Mouse (Mus musculus): Measurements from ENCODE around the gene Oasl2.
"Not testable (repeated sequence)": the region's sequence is repeated elsewhere in the genome, so short reads cannot be mapped to it uniquely, and the experiment has no call there.

Gene Oasl2

DNA sequence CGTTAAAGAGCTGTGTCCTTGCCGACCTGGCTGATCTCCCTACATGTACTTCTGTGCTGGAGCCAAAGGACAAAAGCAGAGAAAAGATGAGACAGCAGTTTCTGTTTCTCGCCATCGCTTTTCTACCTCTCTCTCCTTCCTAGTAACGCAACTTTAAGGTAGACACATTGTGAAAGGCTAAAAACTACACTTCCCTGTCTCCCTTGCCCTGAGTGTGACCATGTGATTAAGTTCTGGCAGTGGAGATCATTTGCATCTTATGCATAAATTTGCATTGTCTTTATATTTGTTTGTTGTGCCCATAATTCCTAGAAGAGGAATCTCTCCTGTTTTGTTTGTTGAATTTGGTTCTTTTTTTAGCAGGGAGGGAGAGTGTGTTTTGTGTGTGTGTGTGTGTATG is 19.1 kb downstream of the Oasl2 start:
- DNase-seq (ENCODE audit: low spot score), result no peak

DNA sequence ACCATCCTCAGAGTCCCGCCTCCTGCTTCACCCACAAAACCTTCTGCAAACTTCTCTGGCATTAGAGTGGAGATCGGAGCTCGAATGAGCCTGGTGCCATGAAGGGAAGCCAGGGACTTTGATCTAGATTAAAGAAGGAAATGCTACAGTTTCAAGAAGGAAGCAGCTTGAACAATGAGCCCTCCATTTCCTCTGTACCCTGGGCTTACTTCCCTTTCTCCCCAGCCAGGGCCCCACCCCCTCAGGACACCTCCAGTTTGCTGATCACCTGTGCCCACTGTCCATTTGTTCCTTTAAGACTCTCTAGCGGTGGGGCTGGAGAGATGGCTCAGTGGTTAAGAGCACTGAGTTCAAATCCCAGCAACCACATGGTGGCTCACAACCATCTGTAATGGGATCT is 20.0 kb downstream of the Oasl2 start:
- DNase-seq (ENCODE audit: low spot score), result no peak

DNA sequence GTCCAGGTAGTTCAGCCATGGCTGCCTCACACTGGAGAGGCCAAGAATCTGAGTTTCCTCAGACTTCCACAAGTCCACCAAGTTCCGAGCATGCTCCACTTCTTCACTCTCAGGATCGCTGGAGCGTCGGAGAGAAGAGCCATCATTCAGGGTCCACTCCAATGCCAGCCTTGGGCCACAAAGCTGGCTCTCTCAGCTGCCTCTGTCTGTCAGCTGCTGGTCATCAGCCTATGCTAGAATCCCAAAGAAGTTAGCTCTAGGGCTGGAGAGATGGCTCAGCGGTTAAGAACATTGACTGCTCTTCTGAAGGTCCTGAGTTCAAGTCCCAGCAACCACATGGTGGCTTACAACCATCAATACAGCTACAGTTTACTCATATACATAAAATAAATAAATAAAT is 20.6 kb downstream of the Oasl2 start:
- not testable (repeated sequence) for DNase-seq (ENCODE audit: low spot score)

DNA sequence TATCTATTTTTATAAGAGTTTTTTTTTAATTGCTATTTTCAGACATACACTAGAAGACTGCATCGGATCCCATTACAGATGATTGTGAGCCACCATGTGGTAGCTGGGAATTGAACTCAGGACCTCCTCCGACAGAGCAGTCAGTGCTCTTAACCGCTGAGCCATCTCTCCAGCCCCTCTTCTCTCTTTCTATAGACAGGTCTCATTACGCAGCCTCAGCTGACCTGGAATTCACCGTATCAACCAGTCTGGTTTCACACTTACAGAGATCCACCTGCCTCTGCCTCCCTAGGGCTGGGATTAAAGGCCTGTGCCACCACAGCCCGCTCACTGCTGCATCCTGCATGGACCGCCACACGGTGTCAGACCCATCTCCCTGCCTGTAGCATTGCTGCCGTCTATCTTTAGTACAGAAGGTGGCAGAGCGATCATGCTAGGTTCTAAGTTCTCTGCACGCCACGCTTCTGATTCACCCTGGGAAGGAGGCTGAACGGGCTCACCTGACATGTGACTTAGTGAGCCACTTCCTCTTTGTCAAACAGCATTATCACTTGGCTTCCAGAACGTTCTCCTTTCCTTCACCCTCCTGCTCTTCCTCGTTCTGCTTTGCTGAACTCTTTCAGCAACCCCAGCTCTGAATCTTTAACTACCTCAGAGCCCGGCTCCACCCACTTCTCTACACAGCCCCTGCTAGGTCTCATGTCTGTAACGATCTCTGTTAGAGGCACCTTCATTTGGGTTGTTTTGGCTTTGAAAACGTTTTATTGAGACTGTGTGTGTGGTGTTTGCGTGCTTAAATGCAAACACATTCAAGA is 25.0 kb downstream of the Oasl2 start:
- no peak for DNase-seq (ENCODE audit: low spot score)

DNA sequence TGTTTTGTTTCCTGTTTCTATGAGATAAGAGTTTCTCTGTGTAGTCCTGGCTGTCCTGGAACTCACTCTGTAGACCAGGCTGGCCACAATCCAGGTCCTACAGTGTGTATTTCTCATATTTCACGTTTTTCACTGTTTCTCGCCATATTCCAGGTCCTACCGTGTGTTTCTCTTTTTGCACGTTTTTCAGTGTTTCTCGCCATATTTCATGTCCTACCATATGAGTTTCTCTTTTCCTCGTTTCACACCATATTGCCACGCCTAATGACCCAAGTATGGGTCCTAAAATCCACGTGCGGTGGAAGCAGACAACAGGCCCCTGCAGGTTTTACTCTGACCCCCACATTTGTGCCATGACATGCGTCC is 25.6 kb downstream of the Oasl2 start:
- peak; percentile 30 for DNase-seq (ENCODE audit: low spot score)

DNA sequence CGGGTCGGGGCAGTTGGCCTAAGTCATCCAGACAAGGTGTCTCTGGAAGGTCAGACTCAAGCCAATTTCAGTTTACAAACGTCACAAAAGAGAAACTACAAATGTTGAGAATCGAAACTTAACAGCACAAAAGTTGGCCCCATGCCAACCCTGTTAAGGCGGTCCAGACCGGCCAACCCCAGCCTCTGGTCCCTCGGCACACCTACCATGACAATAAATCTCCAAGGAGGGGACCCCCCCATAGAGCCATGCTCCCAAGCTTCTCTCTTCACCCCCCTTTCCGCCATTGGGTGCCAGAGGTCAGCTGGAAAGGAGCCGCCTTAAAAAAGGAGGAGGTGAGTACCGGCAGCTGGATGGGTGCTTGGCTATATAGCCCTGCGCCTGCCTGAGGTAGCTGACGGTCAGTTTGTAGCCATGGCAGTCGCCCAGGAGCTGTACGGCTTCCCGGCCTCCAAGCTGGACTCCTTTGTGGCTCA is 26.3 kb downstream of the Oasl2 start, which contains the start of gene Oasl1:
Oasl1 (plus strand) TSS at position 243 of the 476 bp plus-strand sequence.
- peak; percentile 9 for DNase-seq (ENCODE audit: low spot score)

DNA sequence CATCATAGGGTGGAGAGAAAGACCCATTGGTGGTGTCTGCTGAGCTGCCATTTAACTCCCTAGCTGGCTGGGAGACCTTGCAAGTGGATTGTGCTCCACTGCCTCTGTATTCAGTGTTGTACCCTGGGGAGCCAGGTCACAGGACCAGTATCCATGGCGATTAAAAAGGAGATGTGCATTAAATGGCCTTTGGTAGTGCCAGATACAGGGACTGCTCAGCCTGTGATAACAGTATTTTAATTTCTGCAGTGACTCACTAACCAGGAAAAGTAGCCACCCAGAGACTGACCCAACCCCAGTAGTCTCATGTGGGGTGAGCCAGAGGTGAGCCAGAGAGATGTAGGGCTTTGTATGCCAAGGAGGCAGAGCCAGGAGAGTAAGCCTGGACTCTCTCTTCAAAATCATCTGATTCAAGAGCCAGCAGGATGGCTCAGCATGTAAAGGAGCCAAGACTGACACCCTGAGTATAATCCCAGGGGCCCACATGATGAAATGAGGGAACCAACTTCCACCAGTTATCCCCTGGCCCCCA is 29.5 kb downstream of the Oasl2 start:
- DNase-seq (ENCODE audit: low spot score), result no peak

DNA sequence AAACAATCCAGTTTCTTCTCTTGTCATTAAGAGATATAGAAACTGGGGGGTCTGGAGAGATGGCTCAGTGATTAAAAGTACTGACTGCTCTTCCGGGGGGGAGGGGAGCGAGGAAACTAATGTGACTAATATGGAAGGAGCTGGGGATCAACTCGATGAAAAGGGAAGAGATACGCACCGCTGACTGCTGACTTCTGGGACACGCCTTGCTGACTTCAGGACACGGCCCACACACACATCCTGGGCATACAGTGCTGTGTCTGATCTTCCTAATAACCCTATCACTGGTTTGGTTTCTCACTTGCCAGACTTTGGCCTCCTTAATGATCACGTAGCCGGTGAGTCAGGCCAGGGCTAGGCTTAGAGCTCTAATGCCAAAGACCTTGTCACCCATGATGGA is 30.0 kb downstream of the Oasl2 start:
- no peak for DNase-seq (ENCODE audit: low spot score)

DNA sequence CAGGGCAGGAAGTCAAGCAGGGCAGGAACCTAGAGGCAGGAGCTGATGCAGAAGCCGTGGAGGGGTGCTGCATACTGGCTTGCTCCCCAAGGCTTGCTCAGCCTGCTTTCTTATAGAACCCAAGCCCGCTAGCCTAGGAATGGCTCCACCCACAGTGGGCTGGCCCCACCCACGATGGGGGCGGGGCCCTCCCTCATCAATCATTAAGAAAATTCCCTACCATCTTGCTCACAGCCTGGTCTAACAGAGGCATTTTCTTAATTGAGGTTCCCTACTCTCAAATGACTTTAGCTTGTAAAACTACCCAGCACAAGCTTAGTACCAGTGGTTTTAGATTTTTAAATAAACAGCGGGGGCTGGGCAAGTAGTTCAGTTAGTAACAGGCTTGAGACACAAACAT is 34.9 kb downstream of the Oasl2 start:
- no peak for DNase-seq (ENCODE audit: low spot score)

GRCm38 (mm10) chr5:114933206-114933605 is 36.5 kb downstream of the Oasl2 start:
- no peak for DNase-seq (ENCODE audit: low spot score)

GRCm38 (mm10) chr5:114935838-114936237 is 39.1 kb downstream of the Oasl2 start:
- DNase-seq (ENCODE audit: low spot score), result no peak

GRCm38 (mm10) chr5:114941138-114941537 is 44.4 kb downstream of the Oasl2 start:
- DNase-seq (ENCODE audit: low spot score), result not testable (repeated sequence)

DNA sequence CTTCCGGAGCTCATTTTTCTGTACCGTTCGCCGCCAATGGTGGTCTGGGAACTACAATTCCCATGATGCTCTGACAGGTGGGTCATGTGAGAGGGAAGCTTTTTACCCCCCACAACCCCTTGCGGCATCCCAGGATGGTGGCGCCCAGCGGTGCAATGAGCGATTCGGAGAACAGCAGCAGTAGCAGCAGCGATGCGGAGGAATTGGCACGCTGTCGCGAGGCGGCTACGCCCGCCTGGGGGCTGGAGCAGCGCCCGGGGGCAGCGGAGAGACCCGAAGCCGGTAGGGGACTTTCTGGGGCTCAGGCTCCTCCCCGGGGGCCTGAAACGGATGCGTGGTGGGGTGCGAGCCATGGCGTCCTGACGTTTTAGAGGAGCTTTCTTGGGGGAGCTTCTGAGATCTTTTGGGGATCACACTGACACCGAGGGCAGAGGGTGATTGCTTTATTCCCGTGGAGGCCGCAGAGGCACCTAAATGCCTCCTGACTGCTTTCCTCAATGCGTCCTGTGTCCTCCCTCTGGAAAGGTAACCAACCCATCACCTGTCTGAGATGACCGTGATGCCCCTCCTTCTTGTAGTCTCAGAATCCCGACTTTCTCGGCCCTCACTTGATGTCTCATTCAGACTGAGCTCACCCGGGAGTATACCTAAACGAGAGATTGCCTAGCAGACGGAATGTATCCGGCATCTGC is 45.5 kb downstream of the Oasl2 start, which contains the start of gene 2210016L21Rik:
2210016L21Rik (plus strand) TSS at position 85 of the 692 bp plus-strand sequence.
- DNase-seq (ENCODE audit: low spot score), result peak; percentile 82

DNA sequence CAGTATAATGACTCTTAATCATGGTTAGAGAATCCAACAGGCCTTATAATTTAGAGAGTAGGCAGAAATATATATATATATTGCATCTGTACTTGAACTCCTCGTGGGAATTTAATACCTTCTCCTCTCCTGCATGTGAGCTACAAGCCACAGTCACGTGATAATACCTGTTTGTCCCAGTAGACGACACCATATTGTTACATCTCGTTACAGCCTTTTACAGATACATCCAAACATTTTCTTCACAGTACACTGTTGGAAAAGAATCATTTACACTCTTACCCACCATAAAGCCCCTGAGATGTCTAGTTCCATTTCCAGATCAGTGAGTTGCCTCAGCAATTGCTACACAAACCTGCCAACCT is 46.0 kb downstream of the Oasl2 start:
- DNase-seq (ENCODE audit: low spot score), result no peak

- no peak for DNase-seq (ENCODE audit: low spot score)
These were observed 48.3 kb downstream of the Oasl2 start for GRCm38 (mm10) chr5:114945072-114945471.

GRCm38 (mm10) chr5:114948891-114949290 is 52.2 kb downstream of the Oasl2 start:
- no peak for DNase-seq (ENCODE audit: low spot score)

GRCm38 (mm10) chr5:114949316-114949715 is 52.6 kb downstream of the Oasl2 start:
- no peak for DNase-seq (ENCODE audit: low spot score)

DNA sequence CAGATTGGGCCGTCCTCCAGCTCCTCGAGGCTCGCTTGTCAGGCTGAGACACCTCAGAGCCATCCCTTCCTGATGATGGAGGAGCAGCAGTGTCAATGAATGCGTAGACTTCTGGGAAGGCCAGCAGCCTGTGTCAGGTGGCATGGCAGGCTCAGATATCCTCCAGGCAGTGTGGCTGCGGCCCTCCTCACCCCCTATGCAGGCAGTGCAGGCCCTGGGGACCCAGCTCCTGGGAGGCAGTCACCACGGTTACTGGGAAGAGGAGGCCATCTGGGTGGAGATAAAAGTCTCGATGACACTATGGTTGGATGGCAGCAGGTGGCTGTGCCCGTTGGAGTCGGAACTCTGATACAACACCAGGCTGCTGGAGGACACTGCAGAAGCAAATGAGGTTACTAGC is 53.1 kb downstream of the Oasl2 start:
- no peak for DNase-seq (ENCODE audit: low spot score)

DNA sequence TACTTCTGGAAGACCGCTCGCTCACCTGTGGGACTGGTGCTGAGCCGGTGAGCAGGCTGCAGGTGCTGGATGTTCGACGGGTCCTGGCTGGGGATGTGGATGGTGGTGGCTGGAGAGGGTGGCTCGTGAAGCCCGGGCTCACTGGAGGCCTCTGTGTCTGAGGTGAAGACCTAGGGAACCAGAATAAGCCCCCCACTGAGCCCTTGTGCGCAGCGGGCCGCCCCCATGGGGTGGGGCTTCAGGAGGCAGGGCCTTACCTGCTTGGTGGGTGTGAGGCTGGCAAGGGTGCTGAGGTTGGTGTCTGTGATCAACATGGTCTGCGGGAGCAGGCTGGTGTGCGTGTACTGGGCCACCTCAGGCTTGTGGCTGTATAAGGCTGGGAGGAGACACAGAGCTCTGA is 53.9 kb downstream of the Oasl2 start:
- DNase-seq (ENCODE audit: low spot score), result no peak

GRCm38 (mm10) chr5:114951279-114951880 is 54.6 kb downstream of the Oasl2 start:
- no peak for DNase-seq (ENCODE audit: low spot score)

GRCm38 (mm10) chr5:114953326-114953725 is 56.6 kb downstream of the Oasl2 start:
- DNase-seq (ENCODE audit: low spot score), result no peak

DNA sequence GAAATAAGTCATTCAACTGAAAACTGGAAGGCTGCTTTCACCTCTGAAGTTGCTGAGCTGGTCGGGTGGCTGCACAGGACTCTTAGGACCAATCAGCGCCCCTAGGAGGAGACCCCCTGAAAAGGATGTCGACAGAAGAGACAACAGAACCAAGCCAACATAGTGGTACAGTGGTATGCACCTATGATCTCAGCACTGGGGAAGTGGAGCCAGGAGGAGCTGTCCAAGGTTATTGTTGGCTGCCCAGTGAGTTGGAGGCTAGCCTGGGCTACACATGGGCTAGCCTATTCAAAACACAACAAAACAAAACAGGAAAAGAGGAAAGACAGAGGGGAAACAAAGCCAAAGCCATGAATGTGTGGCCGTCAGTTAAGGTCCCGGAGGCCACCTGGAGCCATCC is 61.3 kb downstream of the Oasl2 start:
- DNase-seq (ENCODE audit: low spot score), result no peak

Data from c-Kit-positive CD71-positive TER-119-positive erythroid progenitor cells, embryonic 14.5 days (primary cell).